Mouse (Mus musculus) right cerebral cortex, postnatal 25 days (tissue): ENCODE results near the gene Aunip.

ENCODE experiments used
- DNase-seq: peaks from one replicate; pipeline ENCODE4 v3.0.0; 2022

The Aunip gene

GRCm38 (mm10) chr4:134516981-134517380 lies 6.2 kb downstream of the Aunip start:
- DNase-seq = peak; percentile 48

- DNase-seq = peak; percentile 36
Observed at GRCm38 (mm10) chr4:134517719-134518118, 6.9 kb downstream of the Aunip start.

GRCm38 (mm10) chr4:134518541-134518940 lies 7.7 kb downstream of the Aunip start:
- DNase-seq = no peak

GRCm38 (mm10) chr4:134519281-134519680 lies 8.5 kb downstream of the Aunip start:
- DNase-seq = no peak

- no peak for DNase-seq
Observed at GRCm38 (mm10) chr4:134523447-134523846, 12.6 kb downstream of the Aunip start.

GRCm38 (mm10) chr4:134525806-134526205 lies 15.0 kb downstream of the Aunip start:
- DNase-seq = no peak

- DNase-seq = no peak
Observed at GRCm38 (mm10) chr4:134526220-134526619, 15.4 kb downstream of the Aunip start.

- no peak for DNase-seq
Observed at GRCm38 (mm10) chr4:134532928-134533327, 22.1 kb downstream of the Aunip start.

GRCm38 (mm10) chr4:134533421-134533820 lies 22.6 kb downstream of the Aunip start:
- DNase-seq = no peak

GRCm38 (mm10) chr4:134534124-134534886 lies 23.5 kb downstream of the Aunip start:
- peak; percentile 54 for DNase-seq

- peak; percentile 98 for DNase-seq
Observed at GRCm38 (mm10) chr4:134534932-134535786, 24.4 kb downstream of the Aunip start, which contains the start of gene Mtfr1l. Mtfr1l (minus strand) TSS chr4:134535387.

- peak; percentile 52 for DNase-seq
Observed at GRCm38 (mm10) chr4:134535787-134536151, 25.0 kb downstream of the Aunip start.

- DNase-seq = no peak
Observed at GRCm38 (mm10) chr4:134538997-134539580, 28.3 kb downstream of the Aunip start.

GRCm38 (mm10) chr4:134542726-134543125 lies 31.9 kb downstream of the Aunip start:
- no peak for DNase-seq

- peak; percentile 86 for DNase-seq
Observed at GRCm38 (mm10) chr4:134543261-134543660, 32.5 kb downstream of the Aunip start.

- no peak for DNase-seq
Observed at GRCm38 (mm10) chr4:134546814-134547705, 36.3 kb downstream of the Aunip start.

- DNase-seq = no peak
Observed at GRCm38 (mm10) chr4:134548169-134548938, 37.6 kb downstream of the Aunip start.

- DNase-seq = no peak
Observed at GRCm38 (mm10) chr4:134549899-134550298, 39.1 kb downstream of the Aunip start.

GRCm38 (mm10) chr4:134551494-134552316 lies 40.9 kb downstream of the Aunip start, which contains the start of gene Selenon:
Selenon (minus strand) TSS chr4:134552166.
- DNase-seq = peak; percentile 63

GRCm38 (mm10) chr4:134553631-134554030 lies 42.8 kb downstream of the Aunip start:
- DNase-seq = no peak
